Mouse (Mus musculus) myocyte (in vitro differentiated cells): Measurements from ENCODE around the gene Tfb1m. TPM values are rescaled to one million over a fixed set of nuclear protein-coding genes. Genes with fewer than 3 reads are reported as not detected.

Experiments
- H3K27me3 ChIP-seq: one replicate; pipeline ENCODE4 v1.6.1; 2011; ENCODE audit not compliant: control insufficient read depth, insufficient read depth, insufficient read length
- H3K36me3 ChIP-seq: one replicate; pipeline ENCODE4 v1.6.1; 2011; ENCODE audit not compliant: control insufficient read depth, insufficient read depth
- H3K4me2 ChIP-seq: one replicate; pipeline ENCODE4 v1.6.1; 2011; ENCODE audit warnings: low read depth, control low read depth
- H3K4me3 ChIP-seq: one replicate; pipeline ENCODE4 v1.5.1; 2011; ENCODE audit warnings: mild to moderate bottlenecking, control low read depth, moderate library complexity
- H3K79me2 ChIP-seq: one replicate; pipeline ENCODE4 v1.6.1; 2011; ENCODE audit not compliant: control insufficient read depth, insufficient read depth
- H3ac ChIP-seq: one replicate; pipeline ENCODE4 v1.6.1; 2011; ENCODE audit not compliant: control insufficient read depth, insufficient read length
- CEBPB ChIP-seq: IDR thresholded peaks from 2 replicates; pipeline ENCODE4 v1.6.1; 2011; ENCODE audit warnings: mild to moderate bottlenecking, moderate library complexity; ENCODE audit not compliant: poor library complexity, insufficient read depth, severe bottlenecking
- E2F4 ChIP-seq: IDR thresholded peaks from one replicate; pipeline ENCODE4 v1.6.1; 2011; ENCODE audit warnings: mild to moderate bottlenecking, control low read depth, moderate library complexity; ENCODE audit not compliant: insufficient read depth
- MAX ChIP-seq: IDR thresholded peaks from one replicate; pipeline ENCODE4 v1.6.1; 2011; ENCODE audit warnings: low read depth, mild to moderate bottlenecking, control low read depth
- MYOD1 ChIP-seq, 3 experiments: IDR thresholded peaks; one replicate each; pipeline ENCODE4 v1.6.1; 2011; ENCODE audit warnings: control low read depth in 2 of 3, low read depth in 2 of 3, mild to moderate bottlenecking in 2 of 3, moderate library complexity in 1 of 3; ENCODE audit not compliant: insufficient read length in 2 of 3, control insufficient read depth in 1 of 3
- MYOG ChIP-seq, 3 experiments: IDR thresholded peaks; one replicate each; pipeline ENCODE4 v1.6.1; 2011; ENCODE audit warnings: control low read depth in 2 of 3, low read depth in 2 of 3, mild to moderate bottlenecking in 2 of 3; ENCODE audit not compliant: insufficient read length in 2 of 3, control insufficient read depth in 1 of 3, insufficient read depth in 1 of 3
- POLR2A ChIP-seq: IDR thresholded peaks from one replicate; pipeline ENCODE4 v1.6.1; 2011; ENCODE audit warnings: low read depth, mild to moderate bottlenecking, control low read depth, moderate library complexity; ENCODE audit not compliant: insufficient read length
- POLR2AphosphoS2 ChIP-seq: IDR thresholded peaks from one replicate; pipeline ENCODE4 v1.6.1; 2011; ENCODE audit warnings: low read depth, control low read depth; ENCODE audit not compliant: insufficient read length
- REST ChIP-seq: IDR thresholded peaks from one replicate; pipeline ENCODE4 v1.6.1; 2011; ENCODE audit warnings: mild to moderate bottlenecking, control low read depth, moderate library complexity; ENCODE audit not compliant: insufficient read depth, insufficient read length
- SRF ChIP-seq: IDR thresholded peaks from one replicate; pipeline ENCODE4 v1.6.1; 2011; ENCODE audit warnings: low read depth; ENCODE audit not compliant: control insufficient read depth, insufficient read length
- TCF12 ChIP-seq: IDR thresholded peaks from one replicate; pipeline ENCODE4 v1.6.1; 2011; ENCODE audit warnings: mild to moderate bottlenecking, control low read depth; ENCODE audit not compliant: poor library complexity, insufficient read depth, severe bottlenecking
- TCF3 ChIP-seq: IDR thresholded peaks from one replicate; pipeline ENCODE4 v1.6.1; 2011; ENCODE audit warnings: low read depth, control low read depth; ENCODE audit not compliant: insufficient read length
- USF1 ChIP-seq: IDR thresholded peaks from one replicate; pipeline ENCODE4 v1.6.1; 2011; ENCODE audit warnings: low read depth, mild to moderate bottlenecking, control low read depth, moderate library complexity
- polyA plus RNA-seq: library from polyadenylated mRNA; unstranded; fragments of >200 nt; fragmentation: generic; extraction: Trizol; gene quantifications from one replicate; pipeline ENCODE4 v1.2.1, GENCODE M21; 2012; ENCODE audit warnings: missing spikeins

The Tfb1m gene
- polyA plus RNA-seq, 1 experiment, result 9.3 TPM

GRCm38 (mm10) chr17:3505711-3506110 is 51.9 kb downstream of the Tfb1m start:
- TF ChIP-seq MYOD1 (IDR thresholded peaks at IDR 0.05; ENCODE audit: control insufficient read depth in 1 of 3, insufficient read length in 2 of 3, low read depth in 2 of 3), result no peak
- no peak for TF ChIP-seq USF1
- TF ChIP-seq POLR2A, result no peak
- no peak for TF ChIP-seq POLR2AphosphoS2
- TF ChIP-seq SRF, result no peak
- no peak for TF ChIP-seq TCF3
- TF ChIP-seq E2F4, result no peak
- no peak for TF ChIP-seq REST
- no peak for TF ChIP-seq TCF12
- no peak for TF ChIP-seq CEBPB
- TF ChIP-seq MAX, result no peak
- TF ChIP-seq MYOG (IDR thresholded peaks at IDR 0.05; ENCODE audit: control insufficient read depth in 1 of 3, insufficient read depth in 1 of 3, insufficient read length in 2 of 3, low read depth in 2 of 3), result no peak
- Histone ChIP-seq H3K79me2 (no peaks in the 10 kb centered on the region), H3K36me3 (peaks cover 35% of the 10 kb centered on the region), H3K27me3 (no peaks in the 10 kb centered on the region), H3K4me2 (no peak overlapping the region), H3ac (no peak overlapping the region), H3K4me3 (no peak overlapping the region)

DNA sequence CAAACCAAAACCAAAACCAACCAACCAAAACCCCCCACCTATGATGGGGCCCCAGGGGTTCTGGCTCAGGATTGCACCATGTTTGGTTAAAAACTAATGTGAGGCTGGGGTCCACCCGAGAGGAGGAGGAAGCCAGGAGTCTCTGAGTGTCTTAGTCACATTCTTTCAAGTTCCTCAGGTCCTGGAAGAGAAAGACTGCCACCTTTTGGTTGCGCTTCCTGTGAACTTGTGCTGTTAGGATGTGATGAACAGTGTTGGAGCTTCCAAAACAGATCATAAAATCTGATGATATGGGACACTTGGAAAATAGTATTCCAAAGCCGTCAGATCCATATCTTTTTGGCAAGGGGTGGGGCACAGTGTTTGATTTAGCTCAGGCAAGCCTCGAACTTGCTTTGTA is 56.6 kb downstream of the Tfb1m start:
- Histone ChIP-seq H3K27me3 (no peaks in the 10 kb centered on the region), H3K36me3 (peaks cover 18% of the 10 kb centered on the region)

DNA sequence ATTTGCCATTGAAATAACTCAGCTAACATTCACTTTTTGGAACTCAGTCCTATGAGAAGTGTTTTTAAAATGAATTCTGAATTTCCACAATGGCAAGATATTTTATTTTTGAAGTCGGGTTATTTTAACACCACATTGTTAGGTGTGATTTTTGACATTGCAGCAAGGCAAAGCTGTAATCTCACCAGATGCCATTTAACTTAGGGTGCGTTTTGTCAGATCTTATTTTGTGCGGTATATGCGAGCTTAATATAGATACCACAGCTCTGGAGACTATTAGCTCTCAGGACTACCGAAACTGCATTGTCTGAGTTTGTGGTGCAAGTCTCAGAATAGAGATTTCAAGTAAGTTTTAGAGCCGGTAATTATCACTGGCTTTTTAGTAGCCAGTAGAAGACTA is 57.5 kb downstream of the Tfb1m start:
- peaks cover 15% of the 10 kb centered on the region for H3K36me3 ChIP-seq
- H3K4me2 ChIP-seq, result no peak overlapping the region
- TF ChIP-seq MYOD1 (IDR thresholded peaks at IDR 0.05; ENCODE audit: control insufficient read depth in 1 of 3, insufficient read length in 2 of 3, low read depth in 2 of 3) (no peak), E2F4 (no peak), POLR2AphosphoS2 (no peak)
- no peaks in the 10 kb centered on the region for H3K79me2 ChIP-seq
- no peak overlapping the region for H3ac ChIP-seq
- H3K27me3 ChIP-seq, result no peaks in the 10 kb centered on the region
- no peak overlapping the region for H3K4me3 ChIP-seq

More for the DNA sequence above, 56.6 kb downstream of the Tfb1m start:
- no peak overlapping the region for H3K4me3 ChIP-seq
- no peaks in the 10 kb centered on the region for H3K79me2 ChIP-seq
- TF ChIP-seq TCF3, result no peak
- no peak for TF ChIP-seq MYOD1 (IDR thresholded peaks at IDR 0.05; ENCODE audit: control insufficient read depth in 1 of 3, insufficient read length in 2 of 3, low read depth in 2 of 3)
- TF ChIP-seq E2F4, result no peak
- no peak for TF ChIP-seq REST
- TF ChIP-seq POLR2A, result no peak
- no peak for TF ChIP-seq CEBPB
- no peak for TF ChIP-seq MAX
- TF ChIP-seq POLR2AphosphoS2, result no peak
- no peak for TF ChIP-seq MYOG (IDR thresholded peaks at IDR 0.05; ENCODE audit: control insufficient read depth in 1 of 3, insufficient read depth in 1 of 3, insufficient read length in 2 of 3, low read depth in 2 of 3)
- no peak for TF ChIP-seq TCF12
- TF ChIP-seq SRF, result no peak
- no peak for TF ChIP-seq USF1
- H3K4me2 ChIP-seq, result no peak overlapping the region
- no peak overlapping the region for H3ac ChIP-seq

DNA sequence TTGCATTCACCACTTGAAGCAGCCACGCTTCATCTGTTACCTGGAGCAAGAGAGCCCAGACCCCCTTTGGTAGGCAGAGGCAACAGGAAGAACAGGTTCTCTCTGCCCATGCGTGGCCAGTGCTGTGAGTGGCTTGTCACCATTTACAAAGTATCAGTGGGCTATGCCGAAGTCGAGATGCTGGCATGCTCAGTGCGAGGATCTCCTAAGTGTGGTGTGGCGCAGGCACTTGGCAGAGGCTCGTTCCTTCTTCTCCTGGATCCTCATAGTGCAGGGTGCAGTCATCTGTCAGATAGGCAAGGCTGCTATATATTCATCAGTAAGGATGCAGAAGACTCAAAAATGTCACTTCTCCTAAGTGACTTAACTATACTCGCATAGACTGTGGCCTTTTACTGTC is 58.1 kb downstream of the Tfb1m start:
- Histone ChIP-seq H3ac (no peak overlapping the region), H3K27me3 (no peaks in the 10 kb centered on the region), H3K79me2 (no peaks in the 10 kb centered on the region), H3K36me3 (peaks cover 15% of the 10 kb centered on the region), H3K4me2 (no peak overlapping the region), H3K4me3 (no peak overlapping the region)
- TF ChIP-seq MYOD1 (IDR thresholded peaks at IDR 0.05; ENCODE audit: control insufficient read depth in 1 of 3, insufficient read length in 2 of 3, low read depth in 2 of 3), result no peak
- no peak for TF ChIP-seq E2F4
- TF ChIP-seq MAX, result no peak
- TF ChIP-seq USF1, result no peak
- no peak for TF ChIP-seq POLR2AphosphoS2
- no peak for TF ChIP-seq CEBPB
- TF ChIP-seq MYOG (IDR thresholded peaks at IDR 0.05; ENCODE audit: control insufficient read depth in 1 of 3, insufficient read depth in 1 of 3, insufficient read length in 2 of 3, low read depth in 2 of 3), result no peak

DNA sequence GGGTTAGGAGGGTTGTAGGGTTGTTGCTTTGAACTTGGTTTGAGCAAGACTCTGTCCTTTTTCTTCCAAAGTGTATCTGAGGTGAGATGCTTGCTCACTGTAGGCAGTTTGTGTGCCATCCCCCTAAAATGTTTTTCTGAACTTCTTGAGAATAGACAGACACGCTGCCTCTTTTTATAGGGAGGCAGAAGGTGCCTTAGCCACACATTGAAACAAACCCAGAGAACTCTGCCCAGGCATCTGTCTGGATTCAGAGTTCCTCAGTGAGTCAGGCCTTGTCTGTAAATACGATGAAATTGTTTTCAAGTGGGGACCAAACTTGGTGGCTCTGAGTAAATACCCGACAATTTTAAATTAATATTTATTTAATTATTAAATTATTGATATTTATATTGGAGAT is 59.0 kb downstream of the Tfb1m start:
- no peak for TF ChIP-seq POLR2AphosphoS2
- TF ChIP-seq CEBPB, result no peak
- no peak for TF ChIP-seq USF1
- no peak for TF ChIP-seq MYOG (IDR thresholded peaks at IDR 0.05; ENCODE audit: control insufficient read depth in 1 of 3, insufficient read depth in 1 of 3, insufficient read length in 2 of 3, low read depth in 2 of 3)

More for the DNA sequence above, 59.0 kb downstream of the Tfb1m start:
- Histone ChIP-seq H3K36me3 (peaks cover 15% of the 10 kb centered on the region), H3K79me2 (no peaks in the 10 kb centered on the region), H3K4me3 (no peak overlapping the region), H3ac (no peak overlapping the region), H3K4me2 (no peak overlapping the region), H3K27me3 (no peaks in the 10 kb centered on the region)
